Mouse (Mus musculus) embryonic facial prominence, embryonic 11.5 days (tissue): ENCODE results near the gene Fzd7. TPM values are rescaled to one million over a fixed set of nuclear protein-coding genes. Genes with fewer than 3 reads are reported as not detected.
"Not testable (repeated sequence)": the region's sequence is repeated elsewhere in the genome, so short reads cannot be mapped to it uniquely, and the experiment has no call there.

Experiments used
- ATAC-seq: fragments of 200-750 bp; cut with Nextera tagmentation; replicated peaks from 2 replicates; pipeline ENCODE4 v1.8.0; 2017; ENCODE audit warnings: low read depth; ENCODE audit not compliant: insufficient number of reproducible peaks, low FRiP score, low TSS enrichment
- DNase-seq: peaks from one replicate; pipeline ENCODE4 v3.0.0-alpha.2; 2015; ENCODE audit warnings: low spot score
- H3K27ac ChIP-seq: fragments of 300-500 bp; sonication (generic); replicated peaks from 2 replicates; pipeline ENCODE4 v1.5.1; 2014; ENCODE audit warnings: mild to moderate bottlenecking, low read depth, low read length, control low read depth
- H3K27me3 ChIP-seq: fragments of 300-500 bp; sonication (generic); 2 replicates; pipeline ENCODE4 v1.6.1; 2014; ENCODE audit warnings: mild to moderate bottlenecking, low read length, moderate library complexity, mixed read lengths; ENCODE audit not compliant: control insufficient read depth, insufficient read depth
- H3K36me3 ChIP-seq: fragments of 300-500 bp; sonication (generic); replicated peaks from 2 replicates; pipeline ENCODE4 v1.6.1; 2014; ENCODE audit warnings: low read depth, mild to moderate bottlenecking, low read length, moderate library complexity, mixed read lengths; ENCODE audit not compliant: control insufficient read depth, insufficient read depth
- H3K4me1 ChIP-seq: fragments of 300-500 bp; sonication (generic); 2 replicates; pipeline ENCODE4 v1.6.1; 2014; ENCODE audit warnings: low read length, mixed read lengths; ENCODE audit not compliant: control insufficient read depth, insufficient read depth
- H3K4me2 ChIP-seq: fragments of 300-500 bp; sonication (generic); 2 replicates; pipeline ENCODE4 v1.6.1; 2014; ENCODE audit warnings: low read depth, mild to moderate bottlenecking, control low read depth, low read length, moderate library complexity
- H3K4me3 ChIP-seq: fragments of 300-500 bp; sonication (generic); 2 replicates; pipeline ENCODE4 v1.5.1; 2014; ENCODE audit warnings: low read depth, low read length, control low read depth
- H3K9ac ChIP-seq: fragments of 300-500 bp; sonication (generic); replicated peaks from 2 replicates; pipeline ENCODE4 v1.6.1; 2014; ENCODE audit warnings: mild to moderate bottlenecking, control low read depth, low read length
- H3K9me3 ChIP-seq: fragments of 300-500 bp; sonication (generic); replicated peaks from 2 replicates; pipeline ENCODE4 v1.6.1; 2016; ENCODE audit warnings: mild to moderate bottlenecking, low read length, inconsistent platforms, mixed read lengths; ENCODE audit not compliant: control insufficient read depth
- WGBS: fragments of 180-500 bp; shearing (Covaris S2); extraction: QIAGEN DNeasy Blood & Tissue Kit; methylation state at CpG from one replicate; pipeline ENCODE4 v1.1.7; 2014; 5-methylcytosine and 5-hydroxymethylcytosine counted together
- polyA plus RNA-seq: library from polyadenylated mRNA; unstranded; fragments of >200 nt; fragmentation: Nextera tagmentation; extraction: Ambion mirVana; gene quantifications from 2 replicates; pipeline ENCODE4 v1.2.1, GENCODE M21; 2014

Fzd7 gene
- polyA plus RNA-seq, 1 experiment from 2014 or later = 19.3 TPM

- Histone ChIP-seq H3K4me3 (no peak overlapping the region), H3K9ac (no peak overlapping the region), H3K27ac (no peak overlapping the region), H3K36me3 (no peaks in the 10 kb centered on the region), H3K27me3 (no peaks in the 10 kb centered on the region), H3K4me2 (no peak overlapping the region), H3K9me3 (no peaks in the 10 kb centered on the region), H3K4me1 (no peaks in the 10 kb centered on the region; the same call in 1 of the 2 replicates)
- no peak for ATAC-seq
- WGBS = 80% methylated on average over 1 of the region's 1 CpGs
- DNase-seq = no peak
These were observed 42.3 kb upstream of the Fzd7 start for GRCm38 (mm10) chr1:59439941-59440340.

DNA sequence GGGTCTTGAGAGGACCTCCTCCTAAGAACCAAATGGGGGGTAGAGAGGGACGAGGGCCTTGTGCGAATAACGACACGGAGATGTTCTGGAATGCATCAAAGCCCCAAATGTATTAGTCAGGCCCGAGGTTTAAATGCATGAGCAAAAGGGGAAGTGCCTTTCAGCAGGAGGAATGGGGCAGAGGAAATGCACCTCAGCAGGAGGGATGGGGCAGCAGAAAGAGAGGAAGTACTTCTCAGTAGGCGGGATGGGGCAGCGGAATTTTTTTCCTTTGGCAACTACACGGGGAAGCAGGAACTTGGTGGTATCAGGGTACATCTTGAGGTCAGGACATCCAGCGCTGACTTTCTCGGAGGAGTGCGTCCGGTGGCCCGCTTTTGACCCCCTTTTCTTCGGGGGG, 39.5 kb upstream of the Fzd7 start:
- H3K4me1 ChIP-seq, DNase-seq, H3K27me3 ChIP-seq, H3K9me3 ChIP-seq, ATAC-seq, H3K36me3 ChIP-seq, H3K9ac ChIP-seq, H3K27ac ChIP-seq, H3K4me3 ChIP-seq, H3K4me2 ChIP-seq: not testable (repeated sequence)
- WGBS = 89% methylated on average over 14 of the region's 14 CpGs

DNA sequence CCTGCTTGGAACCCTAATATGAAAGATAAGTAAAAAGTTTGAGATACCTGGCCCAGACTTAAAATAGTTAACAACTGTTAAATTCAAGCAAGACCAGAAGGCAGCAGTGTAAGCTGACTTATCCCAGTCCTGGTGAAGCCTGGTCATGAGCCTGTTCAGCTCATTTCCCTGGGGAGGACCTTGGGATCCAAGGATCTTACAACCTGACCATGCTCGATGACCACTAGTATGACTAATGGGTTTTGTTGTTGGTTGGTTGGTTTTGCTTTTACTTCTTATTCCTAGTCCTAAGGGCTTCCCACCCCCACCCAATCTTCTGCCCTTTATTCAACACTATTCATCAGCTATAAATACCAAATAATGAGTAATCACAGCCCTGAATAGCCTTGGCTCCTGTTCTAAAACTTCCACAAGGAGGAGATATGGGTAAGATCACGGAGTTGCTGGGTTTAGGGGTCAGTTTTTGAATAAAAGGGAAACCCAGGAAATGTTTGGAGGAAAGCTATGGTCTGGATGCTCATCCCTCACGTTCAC, 38.0 kb upstream of the Fzd7 start:
- DNase-seq (no peak), ATAC-seq (no peak)
- Histone ChIP-seq H3K4me1 (no peaks in the 10 kb centered on the region), H3K9ac (no peak overlapping the region), H3K9me3 (no peaks in the 10 kb centered on the region), H3K36me3 (no peaks in the 10 kb centered on the region), H3K27me3 (no peaks in the 10 kb centered on the region), H3K27ac (no peak overlapping the region), H3K4me3 (no peak overlapping the region), H3K4me2 (no peak overlapping the region)
- WGBS = 91% methylated on average over 3 of the region's 3 CpGs

- Histone ChIP-seq H3K4me1 (no peaks in the 10 kb centered on the region), H3K9ac (no peak overlapping the region), H3K4me3 (no peak overlapping the region), H3K9me3 (no peaks in the 10 kb centered on the region), H3K27me3 (no peaks in the 10 kb centered on the region), H3K27ac (no peak overlapping the region), H3K36me3 (no peaks in the 10 kb centered on the region), H3K4me2 (no peak overlapping the region)
- 81% methylated on average over 5 of the region's 5 CpGs for WGBS
- ATAC-seq (no peak), DNase-seq (no peak)
These were observed 37.0 kb upstream of the Fzd7 start for GRCm38 (mm10) chr1:59445242-59445641.

- no peak overlapping the region for H3K4me2 ChIP-seq
- no peaks in the 10 kb centered on the region for H3K9me3 ChIP-seq
- no peak for ATAC-seq
- no peaks in the 10 kb centered on the region for H3K36me3 ChIP-seq
- H3K4me3 ChIP-seq = no peak overlapping the region
- peak overlapping the region; percentile 44 for H3K9ac ChIP-seq
- H3K27me3 ChIP-seq = no peaks in the 10 kb centered on the region
- DNase-seq = peak; percentile 35
- H3K27ac ChIP-seq = peak overlapping the region; percentile 49; the same call in 1 of the 2 replicates
- no peaks in the 10 kb centered on the region; the same call in none of the 2 replicates for H3K4me1 ChIP-seq
- 20% methylated on average over 11 of the region's 11 CpGs for WGBS
These were observed 33.5 kb upstream of the Fzd7 start for GRCm38 (mm10) chr1:59448497-59449270.

DNA sequence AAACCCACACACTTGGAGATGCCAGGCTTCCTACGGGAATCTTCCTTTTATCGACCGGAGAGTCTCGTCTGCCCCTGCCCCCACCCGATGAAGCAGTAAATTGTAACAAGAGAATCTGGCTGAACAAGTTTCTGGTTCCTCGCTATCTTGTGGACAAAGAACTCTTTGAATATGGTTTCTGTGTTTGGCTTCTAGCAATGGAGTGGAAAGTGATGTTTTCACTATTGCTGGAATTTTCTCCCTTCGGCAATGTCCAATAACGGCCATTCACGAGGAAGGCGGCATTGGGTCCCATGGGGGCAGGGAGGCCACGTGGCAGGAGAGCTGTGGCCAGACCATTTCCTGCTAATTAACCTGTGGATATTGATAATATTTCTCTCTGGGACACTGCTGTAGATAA, 32.8 kb upstream of the Fzd7 start:
- no peak for ATAC-seq
- H3K27ac ChIP-seq = peak overlapping the region; percentile 49
- DNase-seq = peak; percentile 66
- no peaks in the 10 kb centered on the region; the same call in none of the 2 replicates for H3K4me1 ChIP-seq
- no peak overlapping the region for H3K4me2 ChIP-seq
- 5% methylated on average over 11 of the region's 11 CpGs for WGBS
- no peaks in the 10 kb centered on the region for H3K27me3 ChIP-seq
- no peak overlapping the region for H3K4me3 ChIP-seq
- no peaks in the 10 kb centered on the region for H3K9me3 ChIP-seq
- H3K36me3 ChIP-seq = no peaks in the 10 kb centered on the region
- H3K9ac ChIP-seq = peak overlapping the region; percentile 44

DNA sequence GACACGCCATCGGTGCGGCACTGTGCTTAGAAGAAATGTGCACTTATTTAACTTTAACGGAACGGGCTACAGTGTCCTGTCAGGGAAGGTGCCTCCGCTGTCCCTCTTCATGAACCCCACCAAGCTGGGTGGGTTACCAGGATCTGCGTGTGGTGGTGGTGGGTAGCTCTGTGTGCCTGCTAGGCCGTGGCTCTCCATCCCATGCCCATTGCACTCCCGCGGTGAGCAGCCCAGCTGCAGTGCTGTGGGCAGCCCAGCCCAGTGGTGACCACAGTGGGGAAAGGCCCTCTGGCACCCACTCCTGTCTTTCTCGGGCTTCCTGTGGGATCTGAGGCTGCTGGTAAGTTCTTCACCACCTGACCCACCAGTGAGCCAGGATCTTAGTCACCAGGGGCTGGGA, 31.3 kb upstream of the Fzd7 start:
- no peak overlapping the region for H3K4me2 ChIP-seq
- no peaks in the 10 kb centered on the region for H3K36me3 ChIP-seq
- peak overlapping the region; percentile 23; the same call in 1 of the 2 replicates for H3K27ac ChIP-seq
- H3K9me3 ChIP-seq = no peaks in the 10 kb centered on the region
- no peaks in the 10 kb centered on the region for H3K27me3 ChIP-seq
- WGBS = 63% methylated on average over 11 of the region's 11 CpGs
- no peak overlapping the region for H3K9ac ChIP-seq
- DNase-seq (no peak), ATAC-seq (peak; percentile 10; the same call in 1 of the 2 replicates)
- H3K4me3 ChIP-seq = no peak overlapping the region
- no peaks in the 10 kb centered on the region; the same call in none of the 2 replicates for H3K4me1 ChIP-seq

DNA sequence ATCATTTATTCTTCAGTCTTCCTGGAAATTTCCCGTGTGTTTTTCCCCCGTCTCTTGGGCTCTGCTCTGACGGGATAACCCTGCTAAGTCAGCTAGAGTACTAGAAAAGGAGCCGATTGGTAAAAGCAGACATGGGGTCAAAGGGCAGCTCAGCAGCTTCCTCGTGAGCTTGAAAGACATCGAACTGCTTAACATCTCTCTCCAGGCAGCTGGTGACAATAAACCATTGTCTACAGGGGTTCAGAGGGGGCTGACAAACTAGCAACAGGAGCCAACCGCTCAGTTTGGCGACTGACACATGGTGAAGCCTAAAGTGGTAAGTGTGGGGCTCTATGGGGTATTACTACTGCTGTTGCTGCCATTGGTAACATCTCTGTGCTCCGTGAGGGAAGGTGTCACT, 30.6 kb upstream of the Fzd7 start:
- no peaks in the 10 kb centered on the region for H3K36me3 ChIP-seq
- DNase-seq = peak; percentile 63
- no peaks in the 10 kb centered on the region for H3K9me3 ChIP-seq
- 9% methylated on average over 9 of the region's 9 CpGs for WGBS
- no peak overlapping the region for H3K4me2 ChIP-seq
- no peak for ATAC-seq
- H3K27ac ChIP-seq = no peak overlapping the region
- H3K4me3 ChIP-seq = no peak overlapping the region
- H3K27me3 ChIP-seq = no peaks in the 10 kb centered on the region
- H3K4me1 ChIP-seq = no peaks in the 10 kb centered on the region; the same call in none of the 2 replicates
- no peak overlapping the region for H3K9ac ChIP-seq
